Mouse (Mus musculus) T-helper 2 cell (primary cell): ENCODE results near the gene Clip2.
"Not testable (repeated sequence)": the region's sequence is repeated elsewhere in the genome, so short reads cannot be mapped to it uniquely, and the experiment has no call there.

ENCODE experiments used
- in situ Hi-C: fragments of 300-600 bp; cut with MboI, MseI; formaldehyde crosslinking; loops from one replicate; pipeline ENCODE4 v1.15.1; 2025; ENCODE audit warnings: high pct_unique_total_duplicates

The Clip2 gene

DNA sequence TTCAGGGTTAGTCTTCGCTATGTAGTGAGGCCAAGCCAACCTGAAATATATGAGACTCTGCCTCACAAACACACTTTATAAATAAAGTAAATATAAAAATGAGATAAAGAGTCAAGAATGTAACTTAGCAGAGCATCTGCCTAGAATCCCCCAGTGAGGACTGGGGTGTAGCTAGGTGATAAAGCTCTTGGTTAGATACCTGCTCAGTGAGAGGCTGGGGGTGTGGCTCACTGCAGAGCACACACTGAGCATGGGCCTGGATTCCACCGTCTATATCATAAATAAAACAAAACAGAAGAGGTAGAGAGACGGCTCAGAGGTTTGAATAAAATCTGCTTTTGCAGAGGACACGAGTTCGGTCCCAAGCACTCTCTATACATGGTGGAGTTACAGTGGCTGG is 88.0 kb downstream of the Clip2 start:
- in situ Hi-C loops, result no loop called here

DNA sequence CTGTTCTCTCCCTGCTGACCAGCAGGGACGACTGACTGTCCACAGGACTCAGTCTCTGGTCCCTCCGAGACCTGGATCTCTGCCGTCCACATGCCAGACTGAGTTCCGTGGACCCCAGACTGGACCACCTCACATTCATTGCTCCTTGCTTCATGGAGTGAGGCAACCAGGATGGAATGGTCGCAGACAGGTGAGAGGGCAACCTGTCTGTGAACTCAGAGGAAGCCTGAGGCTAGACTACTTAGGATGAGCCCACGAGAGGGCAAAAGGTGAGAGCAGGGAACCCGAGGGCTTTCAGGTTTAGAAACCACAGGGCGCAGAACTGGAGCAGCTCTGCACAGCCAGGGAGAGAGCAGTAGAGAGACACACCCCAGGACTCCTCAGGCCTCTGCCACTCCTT is 89.5 kb downstream of the Clip2 start:
- in situ Hi-C loops, result no loop called here

DNA sequence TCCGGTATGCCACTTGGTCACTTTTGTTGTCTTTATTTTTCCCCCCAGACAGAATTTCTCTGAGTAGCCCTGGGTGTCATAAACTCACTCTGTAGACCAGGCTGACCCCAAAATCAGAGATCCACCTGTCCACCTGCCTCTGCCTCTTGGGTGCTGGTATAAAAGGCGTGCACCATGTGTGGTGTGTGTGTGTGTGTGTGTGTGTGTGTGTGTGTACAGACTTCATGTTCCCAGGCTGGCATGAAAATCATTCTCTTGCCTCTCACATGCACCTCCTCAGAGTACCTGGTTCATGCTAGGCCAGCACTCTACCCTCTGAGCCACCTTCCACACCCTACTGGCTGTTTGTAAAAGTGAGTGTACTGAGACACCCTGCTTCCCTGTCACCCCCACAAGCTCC is 89.9 kb downstream of the Clip2 start:
- in situ Hi-C loops, result no loop called here

DNA sequence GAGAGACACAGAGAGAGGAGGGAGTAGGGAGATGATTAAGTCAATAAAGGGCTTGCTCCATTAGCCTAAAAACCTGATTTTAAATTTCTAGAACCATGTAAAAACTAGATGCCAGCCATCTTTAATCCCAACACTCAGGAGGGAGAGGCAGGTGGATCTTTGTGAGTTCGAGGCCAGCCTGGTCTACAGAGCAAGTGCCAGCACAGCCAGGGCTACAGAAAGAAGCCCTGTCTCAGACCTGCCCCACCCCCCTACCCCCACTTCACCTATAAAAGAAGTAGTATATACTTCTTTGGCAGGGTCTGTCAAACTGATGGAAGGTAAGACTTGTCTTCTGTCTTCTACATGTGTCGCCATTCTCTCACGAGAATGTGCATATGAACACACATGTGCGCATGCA is 91.7 kb downstream of the Clip2 start:
- in situ Hi-C loops, result no loop called here

DNA sequence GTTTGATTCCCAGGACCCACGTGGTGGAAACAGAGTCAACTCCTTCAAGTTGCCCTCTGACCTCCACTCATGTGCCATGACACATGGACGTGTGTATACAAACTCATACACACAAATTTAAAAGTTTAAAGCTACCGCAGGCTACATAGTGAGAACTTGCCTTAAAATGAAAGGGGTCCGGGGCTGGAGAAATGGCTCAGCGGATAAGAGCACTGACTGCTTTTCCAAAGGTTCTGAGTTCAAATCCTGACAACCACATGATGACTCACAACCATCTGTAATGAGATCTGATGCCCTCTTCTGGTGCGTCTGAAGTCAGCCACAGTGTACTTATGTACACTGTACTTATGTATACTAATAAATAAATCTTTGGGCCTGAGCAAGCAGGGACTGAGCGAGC is 93.1 kb downstream of the Clip2 start:
- in situ Hi-C loops, result no loop called here

DNA sequence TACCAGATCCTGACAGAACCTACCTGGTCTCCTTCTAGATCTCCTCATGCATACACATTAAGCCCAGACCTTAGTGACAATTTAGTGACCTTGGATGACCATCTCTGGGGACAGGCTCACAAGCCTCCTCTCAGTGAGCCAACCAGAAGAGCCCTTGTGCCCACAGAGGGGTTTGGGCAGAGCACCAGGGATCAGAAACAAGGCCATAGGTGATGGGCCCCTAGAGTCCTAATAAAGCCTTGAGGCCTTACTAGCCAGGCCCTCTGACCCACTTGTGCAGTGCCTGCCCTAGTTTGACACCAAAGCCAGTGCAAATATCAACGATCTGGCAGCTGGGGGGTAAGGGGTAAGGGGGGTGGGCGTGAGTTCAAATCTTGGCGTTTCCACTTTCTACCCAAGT is 93.8 kb downstream of the Clip2 start:
- in situ Hi-C loops, result no loop called here

DNA sequence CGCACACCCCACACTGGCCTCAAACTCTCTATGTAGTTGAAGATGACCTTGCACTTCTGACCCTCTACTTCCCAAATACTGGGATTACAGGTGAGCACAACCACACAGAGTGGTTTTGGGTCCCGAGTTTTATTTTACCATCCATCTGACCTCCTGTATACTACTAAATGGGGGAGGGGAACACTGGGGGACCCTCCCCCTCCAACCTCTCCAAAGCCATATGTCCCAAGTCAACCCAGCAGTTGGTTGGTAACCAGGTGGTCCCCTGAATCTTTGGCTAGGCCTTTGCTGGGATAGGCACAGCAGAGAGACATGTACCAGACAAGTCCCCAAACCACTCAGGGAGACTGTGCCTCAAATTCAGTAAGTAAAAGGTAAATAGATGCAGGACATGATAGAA is 94.9 kb downstream of the Clip2 start:
- in situ Hi-C loops, result no loop called here

DNA sequence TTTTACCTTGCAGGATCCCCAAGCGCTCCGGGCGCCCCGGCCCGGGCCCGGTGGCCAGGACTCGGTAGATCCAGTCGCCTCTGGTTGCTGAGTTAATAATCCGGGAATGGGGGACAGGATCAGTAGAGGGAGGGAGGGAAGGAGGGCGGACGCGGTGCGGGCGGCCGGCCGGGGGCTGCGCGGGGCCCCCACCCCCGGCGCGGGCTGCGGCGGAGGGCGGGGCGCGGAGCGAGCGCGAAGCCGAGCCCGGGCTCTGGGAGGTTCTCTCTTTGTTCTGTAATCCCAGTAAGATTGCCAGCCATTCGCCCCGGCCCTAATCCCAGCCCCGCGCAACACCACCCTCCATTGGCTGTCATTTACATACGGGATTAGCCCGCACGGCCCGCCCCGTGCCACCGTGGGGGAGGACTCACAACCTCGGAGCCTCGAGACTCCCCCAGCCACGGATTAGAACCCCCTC is 95.7 kb downstream of the Clip2 start, which contains the start of gene Gtf2ird1:
Gene Gtf2ird1 (minus strand): TSS at position 214 of the 460 bp plus-strand sequence.
- in situ Hi-C loops, result no loop called here

DNA sequence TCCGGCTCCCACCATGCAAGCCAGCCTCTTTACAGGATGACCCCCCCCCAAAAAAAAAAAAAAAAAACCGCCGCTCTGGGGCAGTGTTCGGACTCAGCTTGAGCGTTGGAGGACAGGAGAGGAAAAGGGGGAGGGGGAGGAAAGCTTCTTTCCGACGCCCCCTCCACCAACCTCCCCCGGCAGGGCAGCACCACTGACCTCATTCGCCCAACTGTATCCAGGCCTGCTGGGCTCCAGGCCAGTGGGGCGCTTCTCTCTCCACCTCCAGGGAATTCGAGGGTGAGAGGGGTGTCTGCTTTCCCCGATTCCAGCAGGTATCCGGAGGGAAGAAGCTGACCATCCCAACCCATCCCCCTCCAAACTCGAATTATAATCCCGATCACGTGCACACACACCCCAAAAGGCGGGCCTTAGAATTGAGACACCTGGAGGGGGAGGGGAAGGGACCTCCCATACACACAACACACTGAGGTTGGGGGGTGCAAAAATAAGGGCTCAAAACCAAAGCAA is 96.3 kb downstream of the Clip2 start:
- in situ Hi-C loops, result no loop called here

DNA sequence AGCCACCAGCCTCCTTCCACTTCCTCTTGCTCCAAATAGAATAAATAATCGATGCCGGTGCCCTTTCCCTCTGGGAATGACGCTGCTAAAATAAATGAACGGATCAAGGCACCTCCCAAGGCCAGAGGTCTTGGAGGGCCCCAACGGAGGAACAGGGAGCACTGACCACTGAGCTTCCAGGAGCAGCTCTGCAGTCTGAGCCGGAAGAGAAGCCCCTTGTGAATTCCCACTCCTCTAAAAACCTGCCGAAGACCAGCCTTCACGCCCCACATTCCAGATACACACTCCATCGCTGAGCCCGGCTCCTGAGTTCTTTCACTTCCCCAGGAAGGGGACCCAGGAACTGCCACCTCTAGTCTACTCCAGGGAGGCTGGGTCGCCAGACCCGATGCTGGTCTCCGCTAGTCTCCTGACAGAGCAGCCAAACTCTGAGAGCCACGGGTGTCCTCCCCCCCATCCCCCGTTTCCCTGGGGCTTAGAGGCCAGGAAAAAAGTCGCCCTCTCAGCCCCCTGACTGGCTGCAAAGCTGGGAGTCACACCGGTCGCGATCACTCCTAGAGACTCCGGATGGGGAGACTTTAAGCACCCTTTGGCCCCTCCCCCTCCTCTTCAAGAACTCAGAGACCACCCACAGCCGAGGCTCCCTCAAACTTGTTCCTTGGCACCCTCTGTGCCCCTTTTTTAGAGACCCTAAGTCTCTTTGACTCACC is 96.9 kb downstream of the Clip2 start:
- in situ Hi-C loops, result no loop called here

DNA sequence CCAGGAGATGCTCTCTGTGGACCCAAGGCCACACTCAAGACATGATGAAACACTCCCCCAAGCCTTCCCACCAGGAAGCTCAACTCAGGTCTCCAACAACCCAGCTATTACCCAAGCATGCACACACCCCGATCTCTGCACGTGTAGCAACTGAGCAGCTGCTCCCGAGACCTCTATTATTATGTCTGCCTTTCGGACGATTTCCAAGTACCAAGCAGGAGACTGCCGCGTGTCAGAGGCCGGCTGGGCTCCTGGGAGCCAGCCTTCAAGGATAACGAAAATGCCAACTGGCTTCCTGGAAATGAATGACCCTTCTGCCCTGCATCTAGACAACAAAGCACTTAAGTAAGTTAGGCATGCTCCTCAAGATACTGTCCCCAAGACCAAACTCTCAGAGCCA is 97.8 kb downstream of the Clip2 start:
- in situ Hi-C loops, result no loop called here

DNA sequence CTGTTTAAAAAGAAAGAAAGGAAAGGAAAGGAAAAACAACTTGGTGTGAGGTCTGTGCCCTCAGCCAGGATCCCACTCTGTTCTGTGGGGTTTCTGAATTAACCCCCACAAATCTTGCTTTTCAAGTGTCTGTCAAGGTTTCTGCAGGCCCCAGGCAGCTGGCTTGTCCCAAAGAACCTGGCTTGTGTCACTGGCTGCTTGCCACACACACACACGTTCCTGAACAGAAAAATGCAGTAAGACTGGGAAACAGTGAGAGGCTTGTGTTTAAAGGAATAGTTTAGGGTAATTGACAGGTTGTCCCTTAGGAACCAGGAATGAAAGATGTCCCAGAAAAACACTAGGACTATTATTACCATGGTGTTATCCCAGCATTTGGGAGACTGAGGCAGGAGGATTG is 98.7 kb downstream of the Clip2 start:
- in situ Hi-C loops, result no loop called here

DNA sequence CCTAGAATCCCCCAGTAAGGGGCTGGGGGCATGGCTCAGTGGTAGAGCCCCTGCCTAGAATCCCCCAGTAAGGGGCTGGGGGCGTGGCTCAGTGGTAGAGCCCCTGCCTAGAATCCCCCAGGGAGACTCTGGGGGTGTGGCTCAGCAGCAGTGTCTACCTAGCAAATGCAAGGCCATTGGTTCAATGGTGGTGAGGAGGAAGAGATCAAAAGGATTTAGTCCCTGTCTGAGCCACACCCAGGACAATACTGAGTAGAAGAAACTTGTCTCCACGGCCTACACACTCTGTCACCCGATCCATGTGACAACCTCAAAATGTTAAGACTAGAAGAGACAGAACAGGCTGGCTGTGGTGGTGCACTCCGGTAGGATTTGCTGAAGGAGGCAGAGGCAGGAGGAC is 105.5 kb downstream of the Clip2 start:
- in situ Hi-C loops, result not testable (repeated sequence)

DNA sequence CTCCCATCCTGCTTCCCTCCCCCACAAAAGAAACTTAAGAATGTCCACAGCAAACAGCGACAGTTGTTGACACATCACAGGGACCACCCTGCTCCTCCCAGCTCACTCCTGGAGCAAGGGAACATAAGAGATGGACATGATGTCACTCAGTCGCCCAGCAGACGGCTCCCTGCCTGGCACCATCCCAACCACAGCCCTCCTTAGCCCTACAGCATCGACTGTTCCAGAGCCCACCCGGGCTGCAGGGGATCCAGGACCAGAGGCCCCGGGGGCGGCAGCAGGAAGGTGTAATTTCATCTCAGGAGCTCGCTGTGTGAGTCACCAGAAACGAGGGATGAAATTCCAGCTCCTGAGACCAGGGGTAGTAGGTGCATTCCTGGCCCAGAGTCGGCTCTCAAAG is 106.3 kb downstream of the Clip2 start:
- in situ Hi-C loops, result no loop called here

DNA sequence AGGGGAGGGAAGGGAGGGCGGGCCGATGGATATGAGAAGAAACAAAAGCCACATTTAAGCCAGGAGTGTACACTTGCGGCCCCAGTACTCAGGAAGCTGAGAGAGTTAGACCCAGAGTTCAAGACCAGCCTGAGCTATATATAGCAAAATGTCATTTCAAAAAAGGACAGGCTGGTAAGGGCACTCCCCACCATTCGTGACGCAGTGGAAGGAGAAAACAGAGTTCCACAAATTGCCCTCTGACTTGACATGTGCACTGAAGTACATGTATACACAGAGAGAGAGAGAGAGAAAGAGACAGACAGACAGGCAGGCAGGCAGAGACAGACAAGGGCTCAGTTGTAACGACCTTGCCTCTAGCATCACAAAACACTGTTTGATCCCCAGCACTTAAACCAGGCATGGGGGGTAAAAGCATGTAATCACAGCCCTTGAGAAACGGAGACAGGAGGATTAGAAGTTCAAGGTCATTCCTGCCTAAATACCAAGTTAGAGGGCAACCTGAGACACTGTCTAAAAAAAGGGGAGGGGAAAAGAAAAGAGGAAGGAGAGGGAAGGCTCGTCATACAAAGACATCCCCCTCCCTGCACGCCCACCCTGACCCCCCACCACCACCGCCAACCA is 106.9 kb downstream of the Clip2 start:
- in situ Hi-C loops, result no loop called here

DNA sequence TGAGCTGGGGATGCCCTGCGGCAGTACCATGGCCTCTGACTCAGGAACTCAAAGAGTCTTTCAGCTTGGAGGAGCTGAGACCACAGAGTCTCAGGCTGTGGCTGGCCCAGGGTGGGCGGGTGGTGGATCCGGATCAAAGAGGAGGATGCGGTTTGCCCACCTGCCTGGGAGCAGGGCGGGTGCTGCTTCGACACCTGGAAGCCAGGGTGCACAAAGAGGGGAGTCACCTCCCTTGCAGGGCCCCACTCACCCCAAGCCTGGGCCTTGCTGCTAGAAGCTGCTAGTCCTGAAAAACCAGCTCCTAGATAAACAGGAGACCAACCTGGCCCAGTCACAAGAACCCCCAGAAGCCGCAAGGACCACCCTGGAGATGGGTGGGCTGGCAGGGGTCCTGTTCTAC is 107.8 kb downstream of the Clip2 start:
- in situ Hi-C loops, result no loop called here

DNA sequence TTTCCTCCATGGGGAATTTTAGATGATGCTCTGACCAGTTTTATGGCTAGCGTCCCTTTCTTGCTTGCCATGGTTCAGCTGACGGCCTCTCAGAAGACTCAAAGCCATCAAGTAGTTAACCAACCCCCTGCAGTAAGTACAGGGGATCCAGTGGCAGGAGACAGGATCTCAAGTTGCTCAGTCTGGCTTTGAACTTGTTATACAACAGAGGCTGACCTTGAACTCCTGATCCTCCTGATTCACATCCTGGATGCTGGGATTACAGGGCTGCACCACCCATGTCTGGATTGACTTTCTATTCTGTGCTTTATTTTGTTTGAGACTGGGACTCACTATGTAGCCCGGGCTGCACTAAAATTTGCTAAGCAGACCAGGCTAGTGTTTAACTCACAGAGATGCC is 110.2 kb downstream of the Clip2 start:
- in situ Hi-C loops, result no loop called here

DNA sequence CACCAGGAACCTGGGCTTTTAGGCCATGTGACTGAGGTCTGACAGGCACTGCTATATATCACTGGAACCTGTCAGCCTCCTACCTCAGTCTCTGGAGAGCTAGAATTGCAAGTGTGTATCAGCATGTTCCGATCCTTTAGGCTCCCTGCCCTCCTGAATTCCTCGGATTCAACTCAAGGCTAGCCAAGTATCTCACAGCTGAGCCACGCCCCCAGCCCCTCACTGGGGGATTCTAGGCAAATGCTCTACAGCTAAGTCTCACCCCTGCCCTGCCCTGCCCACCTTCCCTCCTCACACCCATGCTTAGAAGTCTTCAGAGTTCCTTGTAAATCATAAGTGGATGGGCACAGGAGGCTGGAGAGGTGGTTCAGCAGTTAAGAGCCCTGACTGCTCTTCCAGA is 111.1 kb downstream of the Clip2 start:
- in situ Hi-C loops, result no loop called here

DNA sequence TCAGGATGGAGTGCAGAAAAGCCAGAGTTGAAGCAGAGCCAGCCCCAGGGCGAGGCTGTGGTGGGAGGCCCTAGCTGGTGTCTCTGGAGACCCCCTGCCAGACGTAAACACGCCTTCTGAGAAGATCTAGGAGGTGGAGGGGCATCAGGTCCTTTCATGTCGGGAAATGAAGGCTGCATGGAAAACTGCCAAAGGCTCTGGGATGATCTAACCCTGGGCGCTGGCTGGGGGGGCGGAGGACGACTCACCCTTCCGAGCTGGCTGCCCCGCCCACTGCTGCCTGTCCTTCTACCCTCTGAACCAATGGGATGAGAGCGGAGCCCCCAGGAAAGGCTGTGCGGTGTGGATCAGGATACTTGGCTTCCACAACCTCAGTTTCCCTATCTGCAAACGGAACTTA is 112.1 kb downstream of the Clip2 start:
- in situ Hi-C loops, result no loop called here

DNA sequence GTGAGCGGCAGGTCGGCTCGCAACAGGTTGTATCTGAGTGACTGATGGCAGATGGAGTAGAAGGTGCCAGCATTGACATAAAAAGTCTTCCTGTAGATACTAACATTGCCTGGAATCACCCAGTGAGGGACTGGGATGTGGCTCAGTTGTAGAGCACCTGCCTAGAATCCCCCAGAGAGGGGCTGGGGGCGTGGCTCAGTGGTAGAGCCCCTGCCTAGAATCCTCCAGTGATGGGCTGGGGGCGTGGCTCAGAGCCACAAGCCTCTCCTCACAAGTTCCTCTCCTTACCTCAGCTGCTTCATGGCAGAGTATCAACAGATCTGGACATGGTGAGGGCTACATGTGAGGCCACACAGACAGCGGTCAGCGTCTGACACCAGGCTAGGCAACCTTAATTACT is 112.8 kb downstream of the Clip2 start:
- in situ Hi-C loops, result no loop called here
